Mouse (Mus musculus) limb, embryonic 10.5 days (tissue): ENCODE results near the gene Ntmt1. TPM values are rescaled to one million over a fixed set of nuclear protein-coding genes. Genes with fewer than 3 reads are reported as not detected.

Source experiments
- DNase-seq: peaks from one replicate; pipeline ENCODE4 v3.0.0-alpha.2; 2017; ENCODE audit warnings: low spot score
- H3K27ac ChIP-seq: fragments of 300-500 bp; sonication (generic); 2 replicates; pipeline ENCODE4 v1.5.1; 2016; ENCODE audit warnings: mild to moderate bottlenecking
- H3K27me3 ChIP-seq: fragments of 300-500 bp; sonication (generic); 2 replicates; pipeline ENCODE4 v1.6.1; 2016; ENCODE audit warnings: low read depth, mild to moderate bottlenecking; ENCODE audit not compliant: poor library complexity, severe bottlenecking
- H3K36me3 ChIP-seq: fragments of 300-500 bp; sonication (generic); 2 replicates; pipeline ENCODE4 v1.6.1; 2016; ENCODE audit warnings: mild to moderate bottlenecking, moderate library complexity
- H3K4me1 ChIP-seq: fragments of 300-500 bp; sonication (generic); 2 replicates; pipeline ENCODE4 v1.6.1; 2016
- H3K4me3 ChIP-seq: fragments of 300-500 bp; sonication (generic); 2 replicates; pipeline ENCODE4 v1.5.1; 2016; ENCODE audit warnings: mild to moderate bottlenecking, moderate library complexity
- H3K9me3 ChIP-seq: fragments of 300-500 bp; sonication (generic); replicated peaks from 2 replicates; pipeline ENCODE4 v1.6.1; 2016; ENCODE audit warnings: mild to moderate bottlenecking
- WGBS: fragments of 180-500 bp; shearing (Covaris S2); methylation state at CpG from one replicate; pipeline ENCODE4 v1.1.7; 2016; 5-methylcytosine and 5-hydroxymethylcytosine counted together
- polyA plus RNA-seq: library from polyadenylated mRNA; unstranded; fragments of >200 nt; fragmentation: Nextera tagmentation; extraction: Ambion mirVana; gene quantifications from 2 replicates; pipeline ENCODE4 v1.2.1, GENCODE M21; 2016

The Ntmt1 gene
- polyA plus RNA-seq, 1 experiment from 2014 or later: 138 TPM

DNA sequence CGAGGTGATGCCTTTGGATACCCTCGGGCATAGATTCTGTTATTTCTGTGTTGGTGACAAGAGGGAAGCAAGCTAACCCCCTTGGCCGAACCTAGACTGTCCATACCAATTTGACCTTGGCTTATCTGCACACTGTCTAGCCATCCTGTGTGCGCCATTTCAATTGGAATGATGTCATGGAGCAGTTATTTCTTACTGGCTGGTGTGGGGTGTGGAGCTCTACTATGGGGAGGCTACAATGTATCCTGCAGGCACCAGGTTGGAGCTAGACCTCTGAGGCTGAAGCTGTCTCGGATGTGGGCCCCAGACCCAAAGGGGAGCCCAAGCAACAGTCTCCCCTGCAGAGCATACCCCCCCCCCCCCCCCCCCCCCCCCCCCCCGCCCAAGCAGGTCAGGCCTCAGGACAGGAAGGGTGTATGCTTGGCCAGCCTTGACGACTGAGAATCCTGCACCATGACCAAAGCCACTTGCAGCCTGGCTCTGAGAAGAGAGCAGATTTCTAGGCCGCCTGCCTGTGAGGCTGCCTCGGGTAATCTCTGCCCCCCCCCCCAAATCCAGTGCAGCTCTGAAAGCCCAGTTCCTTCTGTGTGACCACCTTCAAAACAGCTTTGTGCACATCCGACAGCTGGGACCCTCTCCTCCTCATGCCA, 26.9 kb downstream of the Ntmt1 start, which contains the start of gene Prrx2:
TSS of gene Prrx2 (plus strand) at position 600 of the 650 bp plus-strand sequence.
- WGBS: 43% methylated on average over 9 of the region's 10 CpGs
- DNase-seq: no peak
- Histone ChIP-seq H3K36me3 (no peaks in the 10 kb centered on the region), H3K4me3 (peak within 1 kb of the TSS; percentile 16; the same call in 1 of the 2 replicates), H3K4me1 (peaks cover 84% of the 10 kb centered on the region), H3K9me3 (no peaks in the 10 kb centered on the region), H3K27ac (peak within 1 kb of the TSS; percentile 96), H3K27me3 (no peaks in the 10 kb centered on the region)

DNA sequence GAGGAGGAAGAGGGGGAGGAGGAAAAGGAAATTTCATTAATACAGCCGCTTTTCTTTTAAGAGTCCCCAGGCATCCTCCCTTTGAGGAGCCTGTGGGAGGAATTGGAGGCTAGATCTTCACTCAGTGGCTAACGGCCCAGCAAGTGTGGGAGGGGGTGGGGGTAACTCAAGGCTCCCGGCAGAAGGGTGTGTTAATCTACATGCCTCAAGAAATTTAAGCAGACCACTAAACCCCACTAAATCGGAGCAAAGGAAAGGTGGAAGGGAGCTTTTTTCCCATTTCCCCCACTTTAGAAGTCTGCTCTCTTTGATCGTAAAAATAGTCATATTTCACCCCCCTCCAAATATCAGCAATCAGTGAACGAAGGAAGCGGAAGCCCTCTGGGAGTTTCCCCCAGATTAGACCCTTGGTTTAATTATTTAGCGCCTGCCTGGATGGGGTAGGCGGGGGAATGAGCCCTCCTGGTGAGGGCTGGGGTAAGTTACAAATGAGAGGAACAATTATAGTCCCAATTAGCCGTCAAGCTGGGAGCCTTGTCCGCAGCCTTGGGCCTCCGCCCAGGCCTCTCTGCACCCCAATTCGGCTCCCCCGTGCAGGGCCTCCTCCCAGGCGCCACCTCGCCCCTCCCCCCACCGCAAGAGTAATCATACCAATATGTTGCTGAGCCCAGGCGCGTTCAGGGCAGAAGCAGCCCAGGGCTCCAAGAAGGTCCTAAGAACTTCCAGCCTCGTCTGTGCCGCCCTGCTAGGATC, 28.8 kb downstream of the Ntmt1 start:
- Histone ChIP-seq H3K27me3 (no peaks in the 10 kb centered on the region), H3K36me3 (no peaks in the 10 kb centered on the region), H3K4me1 (peaks cover 69% of the 10 kb centered on the region), H3K27ac (peak overlapping the region; percentile 96), H3K4me3 (peak overlapping the region; percentile 11), H3K9me3 (no peaks in the 10 kb centered on the region)
- DNase-seq: peak; percentile 93
- 3% methylated on average over 21 of the region's 21 CpGs for WGBS

DNA sequence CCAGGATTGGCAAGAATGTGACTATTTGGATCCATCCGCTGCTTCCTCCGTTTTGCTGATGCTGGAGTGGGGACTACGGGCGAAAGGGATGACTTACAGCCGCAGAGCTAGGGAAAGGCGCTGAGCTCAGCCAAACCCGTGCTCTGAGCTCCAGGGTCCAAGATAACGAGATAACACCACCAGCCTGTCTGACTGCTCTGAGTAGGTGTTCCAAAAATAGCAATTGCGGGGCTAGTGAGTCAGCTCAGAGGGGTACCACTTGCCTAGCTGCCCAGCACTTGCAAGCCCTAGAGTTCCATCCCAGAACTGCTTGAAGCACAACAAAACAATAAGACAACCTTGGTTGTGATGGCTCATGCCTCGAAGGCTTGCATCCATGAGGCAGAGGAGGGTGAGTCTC, 35.0 kb downstream of the Ntmt1 start:
- 51% methylated on average over 10 of the region's 10 CpGs for WGBS
- Histone ChIP-seq H3K9me3 (no peaks in the 10 kb centered on the region), H3K36me3 (0 out of 2 replicates have a peak, but pooled peaks cover 3% of the 10 kb centered on the region), H3K27me3 (peaks cover 4% of the 10 kb centered on the region; the same call in 1 of the 2 replicates), H3K4me3 (no peak overlapping the region), H3K4me1 (peaks cover 54% of the 10 kb centered on the region), H3K27ac (peak overlapping the region; percentile 66)
- no peak for DNase-seq

- peaks cover 69% of the 10 kb centered on the region for H3K4me1 ChIP-seq
These were observed 37.8 kb downstream of the Ntmt1 start for GRCm38 (mm10) chr2:30845152-30846070.

GRCm38 (mm10) chr2:30846236-30846635, 38.6 kb downstream of the Ntmt1 start:
- H3K36me3 ChIP-seq: peaks cover 31% of the 10 kb centered on the region
- peak overlapping the region; percentile 96 for H3K27ac ChIP-seq
- no peak for DNase-seq
- 31% methylated on average over 8 of the region's 8 CpGs for WGBS
- peaks cover 4% of the 10 kb centered on the region; the same call in 1 of the 2 replicates for H3K27me3 ChIP-seq
- H3K4me1 ChIP-seq: peaks cover 77% of the 10 kb centered on the region
- H3K4me3 ChIP-seq: peak overlapping the region; percentile 90
- no peaks in the 10 kb centered on the region for H3K9me3 ChIP-seq

More at GRCm38 (mm10) chr2:30845152-30846070, 37.8 kb downstream of the Ntmt1 start:
- Histone ChIP-seq H3K27me3 (peaks cover 4% of the 10 kb centered on the region; the same call in 1 of the 2 replicates), H3K4me3 (peak overlapping the region; percentile 90), H3K27ac (peak overlapping the region; percentile 96), H3K9me3 (no peaks in the 10 kb centered on the region), H3K36me3 (peaks cover 26% of the 10 kb centered on the region)
- DNase-seq: peak; percentile 69
- WGBS: 1% methylated on average over 79 of the region's 80 CpGs

DNA sequence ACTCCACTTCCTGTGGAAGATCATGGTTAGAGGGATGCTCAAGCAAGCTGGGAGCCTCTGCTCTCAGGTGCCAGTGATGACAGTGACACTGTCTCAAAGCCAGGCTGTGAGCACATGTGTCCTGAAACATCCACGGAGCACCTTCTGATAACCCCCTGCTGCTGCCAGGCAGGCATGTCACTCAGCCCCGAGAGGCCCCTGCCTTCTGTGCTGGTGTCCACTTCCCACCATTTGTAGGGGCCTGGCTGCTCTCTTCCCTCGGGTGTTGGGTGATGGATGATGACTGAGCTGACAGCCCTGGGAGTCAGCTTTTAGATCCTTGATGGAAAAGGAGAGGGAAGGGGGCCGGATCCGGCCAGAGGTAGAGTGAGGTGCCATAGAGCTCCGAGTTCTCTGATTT, 39.1 kb downstream of the Ntmt1 start:
- H3K27me3 ChIP-seq: peaks cover 4% of the 10 kb centered on the region; the same call in 1 of the 2 replicates
- DNase-seq: no peak
- peaks cover 31% of the 10 kb centered on the region for H3K36me3 ChIP-seq
- H3K27ac ChIP-seq: peak overlapping the region; percentile 96
- WGBS: 3% methylated on average over 6 of the region's 6 CpGs
- no peaks in the 10 kb centered on the region for H3K9me3 ChIP-seq
- peak overlapping the region; percentile 90 for H3K4me3 ChIP-seq
- peaks cover 82% of the 10 kb centered on the region for H3K4me1 ChIP-seq

- Histone ChIP-seq H3K4me1 (peaks cover 87% of the 10 kb centered on the region), H3K27me3 (peaks cover 4% of the 10 kb centered on the region; the same call in 1 of the 2 replicates), H3K4me3 (peak overlapping the region; percentile 90; the same call in 1 of the 2 replicates), H3K36me3 (peaks cover 33% of the 10 kb centered on the region), H3K27ac (peak overlapping the region; percentile 53; the same call in 1 of the 2 replicates), H3K9me3 (no peaks in the 10 kb centered on the region)
- WGBS: 78% methylated on average over 8 of the region's 8 CpGs
- DNase-seq: no peak
These were observed 40.6 kb downstream of the Ntmt1 start for GRCm38 (mm10) chr2:30848184-30848583.

DNA sequence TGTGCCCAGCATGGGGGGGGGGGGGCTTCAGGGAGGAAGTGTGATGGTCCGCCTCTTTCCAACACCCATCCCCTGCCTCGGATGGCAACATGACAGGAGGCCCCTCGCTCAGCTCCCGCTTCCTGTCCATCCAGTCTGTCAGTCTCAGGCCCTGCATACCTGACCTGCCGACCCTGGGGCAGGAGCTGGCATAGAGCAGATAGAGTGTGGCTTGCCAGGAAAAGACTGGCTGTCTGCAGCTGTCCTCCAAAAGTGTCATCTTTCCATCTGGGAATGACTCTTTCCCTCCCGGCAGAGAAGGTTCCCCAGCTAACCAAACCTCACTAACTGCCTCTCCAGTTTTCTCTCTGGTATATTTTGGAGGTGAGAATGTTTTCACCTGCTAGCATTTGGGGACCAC, 43.0 kb downstream of the Ntmt1 start:
- WGBS: 21% methylated on average over 6 of the region's 6 CpGs
- Histone ChIP-seq H3K27ac (peak overlapping the region; percentile 83), H3K36me3 (peaks cover 47% of the 10 kb centered on the region), H3K27me3 (no peaks in the 10 kb centered on the region), H3K4me1 (peaks cover 93% of the 10 kb centered on the region), H3K4me3 (peak overlapping the region; percentile 18; the same call in 1 of the 2 replicates), H3K9me3 (no peaks in the 10 kb centered on the region)
- DNase-seq: no peak

GRCm38 (mm10) chr2:30852771-30853313, 45.2 kb downstream of the Ntmt1 start:
- peaks cover 94% of the 10 kb centered on the region for H3K4me1 ChIP-seq
- no peaks in the 10 kb centered on the region for H3K9me3 ChIP-seq
- peak; percentile 78 for DNase-seq
- peak overlapping the region; percentile 31 for H3K4me3 ChIP-seq
- H3K27ac ChIP-seq: peak overlapping the region; percentile 83
- WGBS: 17% methylated on average over 20 of the region's 20 CpGs
- H3K36me3 ChIP-seq: peaks cover 53% of the 10 kb centered on the region
- no peaks in the 10 kb centered on the region for H3K27me3 ChIP-seq

DNA sequence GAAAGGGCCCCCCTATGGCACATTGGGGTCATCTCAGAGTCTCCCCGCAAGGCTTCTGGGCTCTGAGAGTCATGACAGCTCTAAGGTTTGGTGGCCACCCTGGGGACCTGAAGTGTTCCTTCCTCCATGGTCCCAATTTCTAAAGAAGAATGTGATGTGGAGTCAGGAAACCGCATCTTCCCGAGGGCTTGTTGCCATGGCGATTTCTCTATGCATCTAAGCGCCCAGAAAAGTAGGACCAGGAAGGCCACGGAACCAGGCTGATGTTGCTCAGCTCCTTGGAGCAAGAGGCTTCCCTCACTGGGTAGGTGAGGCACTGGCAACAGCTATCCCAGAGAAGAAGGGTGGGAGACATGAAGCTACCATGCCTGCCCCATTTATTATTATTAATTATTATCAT, 49.5 kb downstream of the Ntmt1 start:
- Histone ChIP-seq H3K9me3 (no peaks in the 10 kb centered on the region), H3K4me3 (no peak overlapping the region), H3K36me3 (peaks cover 36% of the 10 kb centered on the region), H3K4me1 (peaks cover 92% of the 10 kb centered on the region), H3K27me3 (no peaks in the 10 kb centered on the region), H3K27ac (0 out of 2 replicates have a peak overlapping the region, but pooled peaks have one; percentile 22)
- DNase-seq: no peak
- whole genome bisulfite sequencing: 80% methylated on average over 6 of the region's 6 CpGs

DNA sequence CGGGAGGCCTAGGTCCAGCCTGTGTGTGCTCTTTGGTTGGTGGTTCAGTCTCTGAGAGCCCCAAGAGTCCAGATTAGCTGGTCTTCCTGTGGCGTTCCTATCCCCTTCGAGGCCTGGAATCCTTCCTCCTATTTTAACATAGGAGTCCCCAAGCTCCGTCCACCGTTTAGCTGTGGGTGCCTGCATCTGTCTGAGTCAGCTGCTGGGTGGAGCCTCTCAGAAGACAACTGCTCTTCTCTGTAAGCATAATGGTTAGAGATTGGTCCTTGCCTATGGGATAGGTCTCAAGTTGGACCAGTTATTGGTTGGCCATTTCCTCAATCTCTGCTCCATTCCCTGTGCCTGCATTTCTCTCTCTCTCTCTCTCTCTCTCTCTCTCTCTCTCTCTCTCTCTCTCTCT, 52.2 kb downstream of the Ntmt1 start:
- H3K27ac ChIP-seq: peak overlapping the region; percentile 76
- no peak for DNase-seq
- peaks cover 91% of the 10 kb centered on the region for H3K4me1 ChIP-seq
- no peaks in the 10 kb centered on the region for H3K27me3 ChIP-seq
- no peak overlapping the region for H3K4me3 ChIP-seq
- peaks cover 25% of the 10 kb centered on the region; the same call in 1 of the 2 replicates for H3K36me3 ChIP-seq
- no peaks in the 10 kb centered on the region for H3K9me3 ChIP-seq
- WGBS: 85% methylated on average over 5 of the region's 5 CpGs

DNA sequence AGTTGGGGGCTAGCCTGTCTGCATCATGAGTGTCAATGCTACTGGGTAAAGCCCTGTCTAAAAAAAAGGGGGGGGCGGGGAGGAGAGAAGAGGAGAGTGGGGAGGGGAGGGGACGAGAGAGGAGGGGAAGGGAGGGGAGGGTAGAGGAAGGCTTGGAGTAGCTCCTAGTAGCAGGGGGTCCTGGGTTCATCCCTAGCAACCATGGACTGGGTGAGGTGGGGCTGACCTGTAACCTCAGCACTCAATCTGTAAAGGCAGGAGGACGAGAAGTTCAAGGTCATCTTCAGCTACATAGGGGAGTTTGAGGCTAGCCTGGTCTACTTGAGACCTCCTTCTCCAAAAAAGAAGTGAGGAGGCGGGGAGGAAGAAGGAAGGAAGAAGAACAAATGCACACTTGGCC, 54.5 kb downstream of the Ntmt1 start:
- no peak for DNase-seq
- Histone ChIP-seq H3K36me3 (peaks cover 17% of the 10 kb centered on the region; the same call in 1 of the 2 replicates), H3K4me1 (peaks cover 88% of the 10 kb centered on the region), H3K27me3 (no peaks in the 10 kb centered on the region), H3K9me3 (no peaks in the 10 kb centered on the region), H3K27ac (peak overlapping the region; percentile 66; the same call in 1 of the 2 replicates), H3K4me3 (no peak overlapping the region)
- WGBS: 73% methylated on average over 4 of the region's 4 CpGs
